Mouse (Mus musculus) bone marrow macrophage, adult 2 months (primary cell): ENCODE measurements at regions not wholly inside any gene's neighbourhood (a gene's known extent, or its start where the extent isn't known, plus 50 kb on each side); places are given as distances from the start of the nearest gene placed in this dataset.

Source experiments
- CTCF ChIP-seq: IDR thresholded peaks from 2 replicates; pipeline ENCODE4 v1.5.1; 2012; ENCODE audit warnings: low read depth, mild to moderate bottlenecking, low read length, moderate library complexity
- POLR2A ChIP-seq: IDR thresholded peaks from 2 replicates; pipeline ENCODE4 v1.6.1; 2012; ENCODE audit warnings: mild to moderate bottlenecking, low read depth, low read length, borderline replicate concordance

DNA sequence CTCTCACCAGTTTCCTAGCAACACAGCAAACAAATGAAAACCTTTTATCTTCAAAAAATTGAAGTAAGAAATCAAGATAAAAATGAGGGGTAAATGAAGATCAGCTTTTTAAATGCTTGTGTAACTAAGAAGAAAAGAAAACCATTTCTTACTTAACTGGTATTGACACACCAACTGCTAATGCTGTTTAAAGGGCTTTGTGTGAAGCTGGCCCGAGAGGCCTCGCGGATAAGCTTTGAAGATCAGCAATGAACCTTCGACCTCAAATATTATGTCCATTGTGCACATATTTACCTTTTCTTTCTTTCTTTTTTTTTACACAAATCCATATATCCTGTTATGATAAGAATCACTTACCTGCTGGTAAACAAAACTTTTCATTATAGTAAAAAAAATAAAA lies 184.0 kb downstream of the Calcrl start:
- no peak for TF ChIP-seq POLR2A
- TF ChIP-seq CTCF, result no peak
